Mouse (Mus musculus) hindbrain, embryonic 11.5 days (tissue): ENCODE measurements around the gene Dbx1. TPM values are rescaled to one million over a fixed set of nuclear protein-coding genes. Genes with fewer than 3 reads are reported as not detected.
A peak's percentile ranks its signal among the peaks of the same experiment; 100 is the strongest.

Source experiments
- ATAC-seq: fragments of 200-750 bp; cut with Nextera tagmentation; 2 replicates; pipeline ENCODE4 v1.8.0; 2017; ENCODE audit warnings: mild to moderate bottlenecking, moderate TSS enrichment, moderate library complexity; ENCODE audit not compliant: low FRiP score
- DNase-seq: peaks from one replicate; pipeline ENCODE4 v3.0.0-alpha.2; 2015; ENCODE audit warnings: low spot score
- H3K27ac ChIP-seq: fragments of 300-500 bp; sonication (generic); 2 replicates; pipeline ENCODE4 v1.5.1; 2014; ENCODE audit warnings: mild to moderate bottlenecking, low read depth, low read length
- H3K27me3 ChIP-seq: fragments of 300-500 bp; sonication (generic); 2 replicates; pipeline ENCODE4 v1.6.1; 2014; ENCODE audit warnings: mild to moderate bottlenecking, low read length, moderate library complexity, mixed read lengths; ENCODE audit not compliant: control insufficient read depth, insufficient read depth
- H3K36me3 ChIP-seq: fragments of 300-500 bp; sonication (generic); 2 replicates; pipeline ENCODE4 v1.6.1; 2014; ENCODE audit warnings: mild to moderate bottlenecking, low read length, moderate library complexity, mixed read lengths; ENCODE audit not compliant: control insufficient read depth, insufficient read depth
- H3K4me1 ChIP-seq: fragments of 300-500 bp; sonication (generic); replicated peaks from 2 replicates; pipeline ENCODE4 v1.6.1; 2014; ENCODE audit warnings: low read length, mixed read lengths; ENCODE audit not compliant: control insufficient read depth, insufficient read depth
- H3K4me2 ChIP-seq: fragments of 300-500 bp; sonication (generic); replicated peaks from 2 replicates; pipeline ENCODE4 v1.6.1; 2014; ENCODE audit warnings: mild to moderate bottlenecking, low read depth, low read length
- H3K4me3 ChIP-seq: fragments of 300-500 bp; sonication (generic); 2 replicates; pipeline ENCODE4 v1.5.1; 2014; ENCODE audit warnings: low read depth, low read length
- H3K9ac ChIP-seq: fragments of 300-500 bp; sonication (generic); 2 replicates; pipeline ENCODE4 v1.6.1; 2014; ENCODE audit warnings: low read depth, low read length
- H3K9me3 ChIP-seq: fragments of 300-500 bp; sonication (generic); 2 replicates; pipeline ENCODE4 v1.6.1; 2016; ENCODE audit warnings: low read length; ENCODE audit not compliant: control insufficient read depth
- WGBS: fragments of 180-500 bp; shearing (Covaris S2); extraction: QIAGEN DNeasy Blood & Tissue Kit; methylation state at CpG from one replicate; pipeline ENCODE4 v1.1.7; 2014; 5-methylcytosine and 5-hydroxymethylcytosine counted together
- polyA plus RNA-seq: library from polyadenylated mRNA; unstranded; fragments of >200 nt; fragmentation: Nextera tagmentation; extraction: Ambion mirVana; gene quantifications from 2 replicates; pipeline ENCODE4 v1.2.1, GENCODE M21; 2014

The Dbx1 gene
- polyA plus RNA-seq, 1 experiment from 2014 or later: 39.4 TPM

DNA sequence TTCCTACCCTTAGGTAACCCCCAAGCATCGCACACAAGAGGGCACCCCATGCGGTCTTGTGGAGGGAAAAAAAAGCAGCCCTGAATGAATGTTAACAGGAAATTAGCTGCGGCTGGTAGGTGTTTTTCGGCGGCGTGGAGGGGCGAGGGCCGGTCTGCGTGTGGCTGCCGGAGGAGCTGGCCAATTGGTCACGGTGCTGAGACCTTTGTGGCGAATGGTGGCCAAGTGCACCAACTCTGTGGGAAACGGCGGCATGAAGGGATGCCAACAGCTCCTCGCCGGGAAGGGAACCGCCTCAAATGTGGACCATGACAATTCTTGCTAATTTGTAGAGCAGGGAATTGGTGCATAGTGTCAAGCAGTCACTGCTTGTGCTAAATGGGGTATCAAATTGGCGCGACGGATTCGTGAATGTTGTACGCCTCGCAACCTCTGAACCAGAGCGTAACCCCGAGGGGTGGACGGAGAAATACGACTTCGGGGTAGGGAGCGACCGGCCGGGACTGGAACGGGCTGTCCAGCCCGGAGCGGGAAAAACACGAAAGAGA lies 1.5 kb downstream of the Dbx1 start:
- Histone ChIP-seq H3K9me3 (no peaks in the 10 kb centered on the region), H3K27ac (0 out of 2 replicates have a peak overlapping the region, but pooled peaks have one; percentile 30), H3K27me3 (peaks cover 93% of the 10 kb centered on the region), H3K36me3 (no peaks in the 10 kb centered on the region), H3K9ac (peak overlapping the region; percentile 27; the same call in 1 of the 2 replicates), H3K4me2 (no peak overlapping the region), H3K4me1 (no peaks in the 10 kb centered on the region; the same call in 1 of the 2 replicates), H3K4me3 (peak overlapping the region; percentile 19; the same call in 1 of the 2 replicates)
- DNase-seq: peak; percentile 69
- under 1% methylated on average over 35 of the region's 35 CpGs for WGBS
- ATAC-seq: peak; percentile 48

DNA sequence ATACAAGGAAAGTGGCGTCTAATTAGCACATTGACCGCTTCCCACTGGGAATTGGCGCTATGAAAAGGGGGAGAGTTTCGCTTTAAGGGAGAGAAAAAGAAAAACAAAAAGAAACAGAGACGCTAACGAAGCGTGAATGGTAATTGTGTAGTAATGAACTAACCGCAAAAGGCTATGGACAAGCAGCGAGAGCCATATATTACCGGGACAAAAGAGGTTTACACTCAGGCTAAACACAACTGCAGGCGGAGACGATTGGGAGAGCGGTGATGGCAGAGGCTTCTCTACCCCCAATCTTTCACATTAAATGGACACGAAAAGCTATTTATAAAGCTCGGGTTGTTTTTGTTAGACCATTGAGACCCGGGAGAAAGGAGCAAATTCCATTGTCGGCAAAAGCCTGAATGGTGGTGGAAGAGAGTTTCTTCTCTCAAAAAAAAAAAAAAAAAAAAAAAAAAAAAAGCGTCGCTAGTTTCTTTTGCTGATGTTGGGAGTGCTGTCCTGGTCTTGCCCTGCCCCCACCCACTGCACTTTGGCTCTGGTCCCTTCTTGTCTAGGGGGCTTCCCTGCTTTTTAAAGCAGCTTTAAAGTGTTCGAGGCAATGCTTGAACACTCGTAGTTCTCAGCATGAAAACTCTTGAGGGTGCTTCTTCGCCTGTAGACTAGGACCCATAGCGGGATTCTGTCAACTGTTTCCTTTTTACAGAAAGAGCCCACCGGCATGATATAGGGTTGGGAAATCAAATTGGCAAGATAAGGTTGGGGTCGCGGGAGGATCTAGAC lies 2.2 kb downstream of the Dbx1 start:
- DNase-seq (peak; percentile 65), ATAC-seq (peak; percentile 33)
- peaks cover 90% of the 10 kb centered on the region for H3K27me3 ChIP-seq
- no peak overlapping the region for H3K4me2 ChIP-seq
- H3K9me3 ChIP-seq: no peaks in the 10 kb centered on the region
- WGBS: 0% methylated on average over 26 of the region's 26 CpGs
- peak overlapping the region; percentile 25; the same call in 1 of the 2 replicates for H3K4me3 ChIP-seq
- no peaks in the 10 kb centered on the region; the same call in 1 of the 2 replicates for H3K4me1 ChIP-seq
- peak overlapping the region; percentile 27; the same call in 1 of the 2 replicates for H3K9ac ChIP-seq
- H3K27ac ChIP-seq: 0 out of 2 replicates have a peak overlapping the region, but pooled peaks have one; percentile 30
- no peaks in the 10 kb centered on the region for H3K36me3 ChIP-seq

DNA sequence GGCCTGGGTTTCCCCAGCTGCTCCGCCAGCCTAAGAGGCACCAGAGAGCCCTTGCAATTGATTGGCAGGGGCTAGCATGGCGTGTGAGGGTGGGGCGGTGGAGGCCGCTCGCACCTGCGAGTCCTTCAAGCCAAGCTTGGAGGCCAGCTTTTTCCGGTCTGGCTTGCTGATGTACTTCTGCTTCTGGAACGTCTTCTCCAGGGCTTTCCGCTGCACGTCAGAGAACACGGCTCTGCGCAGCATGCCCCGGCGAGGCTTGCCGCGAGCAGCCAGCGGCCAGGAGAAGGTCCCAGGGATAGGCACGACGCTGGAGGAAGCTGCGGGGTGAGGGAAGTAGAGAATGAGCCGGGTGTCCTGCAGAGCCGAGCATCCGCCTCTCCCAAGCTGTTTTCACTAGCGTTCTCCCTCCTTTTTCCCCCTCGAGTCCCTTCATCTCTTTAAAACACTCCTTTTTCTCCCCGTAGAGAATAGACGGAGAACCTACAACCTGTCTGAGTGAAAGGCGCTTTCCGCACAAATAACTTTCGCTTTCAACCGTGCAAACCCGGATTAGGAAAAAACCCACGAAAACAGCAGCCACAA lies 3.2 kb downstream of the Dbx1 start:
- Histone ChIP-seq H3K4me3 (peak overlapping the region; percentile 25), H3K36me3 (no peaks in the 10 kb centered on the region), H3K4me1 (no peaks in the 10 kb centered on the region; the same call in 1 of the 2 replicates), H3K9ac (peak overlapping the region; percentile 40; the same call in 1 of the 2 replicates), H3K27me3 (peaks cover 89% of the 10 kb centered on the region), H3K4me2 (peak overlapping the region; percentile 29), H3K9me3 (no peaks in the 10 kb centered on the region), H3K27ac (no peak overlapping the region)
- ATAC-seq: 0 out of 2 replicates have a peak, but pooled peaks have one; percentile 25
- peak; percentile 67 for DNase-seq
- 0% methylated on average over 33 of the region's 33 CpGs for WGBS

DNA sequence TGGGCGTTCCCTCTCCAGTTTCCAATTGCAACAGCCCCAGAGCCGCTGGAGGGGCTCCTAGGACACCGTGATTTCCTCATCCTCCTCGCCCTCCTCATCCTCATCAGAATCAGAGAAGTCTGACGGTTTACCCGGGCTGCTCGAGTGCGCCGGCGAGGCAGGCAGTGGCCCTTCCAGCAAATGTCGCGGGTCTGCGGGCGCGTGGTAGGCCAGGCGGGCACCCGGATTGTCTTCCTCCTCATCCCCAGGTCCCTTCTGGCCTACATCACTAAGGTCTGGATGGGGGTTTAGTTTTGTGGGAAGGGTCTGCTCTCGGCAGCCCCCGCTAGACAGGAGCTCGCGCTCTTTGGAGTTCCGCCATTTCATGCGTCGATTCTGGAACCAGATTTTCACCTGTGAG lies 4.3 kb downstream of the Dbx1 start:
- peak overlapping the region; percentile 13; the same call in 1 of the 2 replicates for H3K4me3 ChIP-seq
- H3K27me3 ChIP-seq: peaks cover 91% of the 10 kb centered on the region
- no peaks in the 10 kb centered on the region; the same call in 1 of the 2 replicates for H3K4me1 ChIP-seq
- H3K4me2 ChIP-seq: peak overlapping the region; percentile 4; the same call in 1 of the 2 replicates
- no peak for ATAC-seq
- 2% methylated on average over 18 of the region's 24 CpGs for WGBS
- peak; percentile 43 for DNase-seq
- no peaks in the 10 kb centered on the region for H3K9me3 ChIP-seq
- H3K27ac ChIP-seq: no peak overlapping the region
- no peaks in the 10 kb centered on the region for H3K36me3 ChIP-seq
- H3K9ac ChIP-seq: no peak overlapping the region

DNA sequence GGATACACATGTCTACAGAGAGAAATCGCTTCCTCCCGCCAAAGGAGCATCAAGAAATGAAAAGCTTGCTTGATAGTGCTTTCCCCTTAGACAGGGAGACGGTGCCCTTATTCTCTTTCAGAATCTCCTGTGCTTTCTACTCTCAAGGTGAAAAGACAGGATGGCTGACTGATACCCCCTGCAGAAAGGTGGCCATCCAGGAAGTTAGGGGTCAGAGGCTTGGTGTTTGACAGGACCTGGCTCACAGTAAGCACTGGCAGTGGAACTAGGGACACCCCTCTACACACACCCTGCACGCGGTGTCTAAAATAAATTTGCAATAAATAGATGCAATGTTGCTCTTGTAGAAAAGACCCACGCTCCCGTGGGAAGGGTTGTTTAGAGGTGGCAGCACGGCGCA lies 4.8 kb downstream of the Dbx1 start:
- Histone ChIP-seq H3K9me3 (no peaks in the 10 kb centered on the region), H3K4me2 (peak overlapping the region; percentile 4; the same call in 1 of the 2 replicates), H3K27me3 (peaks cover 92% of the 10 kb centered on the region), H3K4me3 (peak overlapping the region; percentile 13; the same call in 1 of the 2 replicates), H3K9ac (no peak overlapping the region), H3K36me3 (no peaks in the 10 kb centered on the region), H3K4me1 (no peaks in the 10 kb centered on the region; the same call in 1 of the 2 replicates), H3K27ac (no peak overlapping the region)
- DNase-seq (no peak), ATAC-seq (no peak)
- 12% methylated on average over 9 of the region's 9 CpGs for WGBS

DNA sequence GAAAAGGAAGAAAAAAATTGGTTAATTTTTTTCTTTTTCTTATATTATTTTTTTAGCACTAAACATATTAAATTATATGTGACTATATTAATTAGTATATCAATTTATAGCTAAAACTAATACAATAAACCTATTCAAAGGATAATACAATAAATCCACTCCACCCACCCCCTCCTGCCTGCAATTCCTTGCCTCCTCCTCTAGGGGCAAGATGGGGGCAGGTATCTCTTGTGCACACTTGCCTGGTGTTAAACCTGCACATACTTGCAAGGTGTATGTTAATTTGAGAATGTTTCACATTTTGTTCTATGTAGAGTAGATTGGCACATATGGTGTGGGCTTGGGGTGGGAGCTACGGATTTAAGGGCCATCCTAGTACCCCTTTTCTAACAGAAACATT lies 16.5 kb downstream of the Dbx1 start:
- peaks cover 69% of the 10 kb centered on the region for H3K27me3 ChIP-seq
- no peaks in the 10 kb centered on the region for H3K4me1 ChIP-seq
- H3K9me3 ChIP-seq: no peaks in the 10 kb centered on the region
- 71% methylated on average over 1 of the region's 1 CpGs for WGBS
- H3K27ac ChIP-seq: no peak overlapping the region
- DNase-seq: no peak
- no peak overlapping the region for H3K4me3 ChIP-seq
- H3K9ac ChIP-seq: no peak overlapping the region
- no peak for ATAC-seq
- no peaks in the 10 kb centered on the region for H3K36me3 ChIP-seq
- H3K4me2 ChIP-seq: no peak overlapping the region

DNA sequence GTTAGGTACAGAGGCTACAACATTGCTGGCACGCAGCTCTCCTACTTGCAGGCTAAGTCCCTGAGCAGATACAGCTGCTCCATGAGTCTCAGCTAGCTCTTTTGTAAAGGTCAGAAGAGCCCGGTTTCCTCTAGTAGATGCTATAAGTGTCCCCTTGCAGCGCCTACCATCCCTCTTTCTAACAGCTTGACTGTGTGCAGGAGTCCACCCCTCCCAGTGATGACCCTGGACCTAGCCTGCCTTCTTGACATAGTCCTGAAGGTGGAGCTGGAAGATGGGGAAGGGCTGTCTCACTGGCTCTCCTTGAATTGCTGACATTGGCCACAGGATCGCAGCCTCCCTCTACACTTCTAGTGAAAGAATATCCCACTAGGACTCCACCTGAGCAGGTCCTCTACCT lies 19.6 kb downstream of the Dbx1 start:
- Histone ChIP-seq H3K36me3 (no peaks in the 10 kb centered on the region), H3K4me2 (no peak overlapping the region), H3K27ac (no peak overlapping the region), H3K9ac (no peak overlapping the region), H3K4me1 (no peaks in the 10 kb centered on the region), H3K9me3 (no peaks in the 10 kb centered on the region), H3K4me3 (no peak overlapping the region), H3K27me3 (peaks cover 41% of the 10 kb centered on the region)
- ATAC-seq (0 out of 2 replicates have a peak, but pooled peaks have one; percentile 10), DNase-seq (no peak)
- WGBS: 77% methylated on average over 4 of the region's 4 CpGs

DNA sequence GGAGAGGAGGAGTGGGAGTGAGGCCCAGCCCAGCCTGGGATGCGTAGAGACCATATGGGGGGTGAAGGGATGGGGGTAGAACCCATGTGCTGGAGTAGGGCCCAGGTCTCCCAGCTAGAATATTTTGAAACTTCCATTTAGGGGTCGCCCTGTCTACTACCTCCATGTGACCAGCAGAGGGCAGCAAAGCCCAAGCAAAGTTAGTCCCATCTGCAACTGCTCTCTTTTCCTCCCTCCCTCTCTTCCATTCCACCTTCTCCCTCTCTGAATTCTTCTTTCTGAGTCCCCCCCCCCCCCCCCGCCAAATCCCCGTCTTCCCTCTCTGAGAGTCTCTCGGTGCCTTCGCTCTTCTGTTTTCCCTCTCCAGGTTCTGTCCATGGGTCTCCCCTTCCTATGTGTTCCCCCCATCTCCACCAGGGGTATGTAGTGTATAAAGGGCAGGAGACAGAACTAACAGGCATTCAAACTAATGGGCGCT lies 20.4 kb downstream of the Dbx1 start:
- Histone ChIP-seq H3K4me2 (no peak overlapping the region), H3K9ac (no peak overlapping the region), H3K27ac (no peak overlapping the region), H3K4me3 (no peak overlapping the region), H3K27me3 (peaks cover 37% of the 10 kb centered on the region), H3K4me1 (no peaks in the 10 kb centered on the region), H3K36me3 (no peaks in the 10 kb centered on the region), H3K9me3 (no peaks in the 10 kb centered on the region)
- peak; percentile 85 for DNase-seq
- ATAC-seq: peak; percentile 74
- WGBS: 4% methylated on average over 5 of the region's 7 CpGs
